Mouse (Mus musculus): ENCODE measurements around the gene Esrrg.

DNA sequence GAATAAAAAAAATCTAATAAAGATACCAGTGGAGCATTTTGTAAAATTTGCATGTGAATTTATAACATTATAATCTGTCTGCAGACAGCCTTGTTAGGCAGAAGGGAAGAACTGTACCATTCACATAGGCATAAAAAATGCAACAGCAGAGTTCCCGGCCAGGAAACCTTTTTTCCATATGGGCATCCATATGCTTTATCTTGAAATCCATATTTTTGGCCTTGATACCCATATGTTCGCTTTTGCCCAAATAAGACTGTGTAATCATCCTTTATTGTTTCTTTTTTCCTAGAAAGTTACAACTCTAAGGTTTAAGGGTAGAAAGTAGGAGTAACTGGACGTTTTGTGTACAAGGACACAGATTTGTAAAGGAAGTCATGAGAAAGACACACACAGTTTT, 226.0 kb downstream of the Esrrg start:
- TF ChIP-seq POLR2A (IDR thresholded peaks at IDR 0.05; ENCODE audit: extremely low read depth, insufficient read depth, low read length) (no peak), CTCF (IDR thresholded peaks at IDR 0.05; ENCODE audit: extremely low read depth, insufficient read depth, low read length) (no peak)
